Mouse (Mus musculus) embryonic facial prominence, embryonic 15.5 days (tissue): ENCODE data around the gene Kank2. TPM values are rescaled to one million over a fixed set of nuclear protein-coding genes. Genes with fewer than 3 reads are reported as not detected.
"Not testable (repeated sequence)": the region's sequence is repeated elsewhere in the genome, so short reads cannot be mapped to it uniquely, and the experiment has no call there.

Experiments used
- ATAC-seq: fragments of 200-750 bp; cut with Nextera tagmentation; 2 replicates; pipeline ENCODE4 v1.8.0; 2017; ENCODE audit warnings: low read depth, moderate TSS enrichment; ENCODE audit not compliant: insufficient number of reproducible peaks, low FRiP score, low TSS enrichment
- H3K27ac ChIP-seq: fragments of 300-500 bp; sonication (generic); replicated peaks from 2 replicates; pipeline ENCODE4 v1.5.1; 2015; ENCODE audit warnings: mild to moderate bottlenecking, inconsistent platforms
- H3K27me3 ChIP-seq: fragments of 300-500 bp; sonication (generic); 2 replicates; pipeline ENCODE4 v1.6.1; 2015; ENCODE audit warnings: inconsistent platforms
- H3K36me3 ChIP-seq: fragments of 300-500 bp; sonication (generic); 2 replicates; pipeline ENCODE4 v1.6.1; 2015; ENCODE audit warnings: mild to moderate bottlenecking, inconsistent platforms
- H3K4me1 ChIP-seq: fragments of 300-500 bp; sonication (generic); 2 replicates; pipeline ENCODE4 v1.6.1; 2015; ENCODE audit warnings: inconsistent platforms
- H3K4me2 ChIP-seq: fragments of 300-500 bp; sonication (generic); replicated peaks from 2 replicates; pipeline ENCODE4 v1.6.1; 2015; ENCODE audit warnings: mild to moderate bottlenecking, inconsistent platforms
- H3K4me3 ChIP-seq: fragments of 300-500 bp; sonication (generic); replicated peaks from 2 replicates; pipeline ENCODE4 v1.5.1; 2015; ENCODE audit warnings: mild to moderate bottlenecking, inconsistent platforms
- H3K9ac ChIP-seq: fragments of 300-500 bp; sonication (generic); 2 replicates; pipeline ENCODE4 v1.6.1; 2015; ENCODE audit warnings: inconsistent platforms
- H3K9me3 ChIP-seq: fragments of 300-500 bp; sonication (generic); replicated peaks from 2 replicates; pipeline ENCODE4 v1.6.1; 2016; ENCODE audit warnings: inconsistent platforms
- WGBS: fragments of 180-500 bp; shearing (Covaris S2); methylation state at CpG from one replicate; pipeline ENCODE4 v1.1.7; 2015; 5-methylcytosine and 5-hydroxymethylcytosine counted together
- polyA plus RNA-seq: library from polyadenylated mRNA; unstranded; fragments of >200 nt; fragmentation: Nextera tagmentation; extraction: Ambion mirVana; gene quantifications from 2 replicates; pipeline ENCODE4 v1.2.1, GENCODE M21; 2015

Kank2 gene
- polyA plus RNA-seq, 1 experiment from 2014 or later, result 26.2 TPM

DNA sequence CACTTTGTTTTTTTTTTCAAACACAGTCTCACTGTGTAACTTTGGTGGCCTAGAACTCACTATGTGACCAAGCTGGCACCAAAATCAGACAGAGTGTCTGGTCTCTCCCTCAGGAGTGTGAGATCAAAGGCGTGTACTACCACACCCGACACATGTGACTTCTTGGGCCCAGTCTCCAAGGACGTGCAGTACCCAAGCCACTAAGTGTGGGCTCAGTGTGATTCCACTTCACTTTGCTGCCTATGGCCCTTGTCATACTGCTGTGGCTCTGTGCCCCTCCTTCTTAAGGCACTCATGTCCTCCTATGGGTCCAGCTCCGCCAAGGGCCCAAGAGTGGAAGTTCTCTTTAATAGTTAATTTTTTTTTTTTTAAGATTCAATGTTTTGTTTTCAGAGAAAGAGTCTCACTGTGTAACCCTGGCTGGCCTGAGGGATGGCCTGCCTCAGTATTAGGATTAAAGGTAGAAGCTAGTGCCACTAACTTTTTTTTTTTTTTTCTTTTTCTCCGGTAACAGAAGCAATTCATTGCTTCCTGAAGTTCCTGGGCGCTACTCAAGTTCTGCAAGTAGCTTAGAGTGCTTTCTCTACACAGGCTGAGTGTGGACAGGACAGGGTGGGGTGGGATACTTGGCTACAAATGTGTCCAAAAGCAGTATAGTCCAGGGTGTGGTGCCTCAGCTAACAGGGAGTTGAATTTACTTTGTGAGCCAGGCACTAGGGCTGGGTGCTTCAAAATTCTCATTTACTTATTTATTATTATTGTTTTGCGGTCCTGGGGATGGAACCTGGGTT is 13.8 kb downstream of the Kank2 start:
- Histone ChIP-seq H3K27ac (no peak overlapping the region), H3K9ac (no peak overlapping the region), H3K36me3 (peaks cover 77% of the 10 kb centered on the region), H3K4me2 (no peak overlapping the region), H3K9me3 (no peaks in the 10 kb centered on the region), H3K4me3 (no peak overlapping the region), H3K27me3 (no peaks in the 10 kb centered on the region), H3K4me1 (peaks cover 22% of the 10 kb centered on the region)
- 81% methylated on average over 7 of the region's 7 CpGs for WGBS
- no peak for ATAC-seq

DNA sequence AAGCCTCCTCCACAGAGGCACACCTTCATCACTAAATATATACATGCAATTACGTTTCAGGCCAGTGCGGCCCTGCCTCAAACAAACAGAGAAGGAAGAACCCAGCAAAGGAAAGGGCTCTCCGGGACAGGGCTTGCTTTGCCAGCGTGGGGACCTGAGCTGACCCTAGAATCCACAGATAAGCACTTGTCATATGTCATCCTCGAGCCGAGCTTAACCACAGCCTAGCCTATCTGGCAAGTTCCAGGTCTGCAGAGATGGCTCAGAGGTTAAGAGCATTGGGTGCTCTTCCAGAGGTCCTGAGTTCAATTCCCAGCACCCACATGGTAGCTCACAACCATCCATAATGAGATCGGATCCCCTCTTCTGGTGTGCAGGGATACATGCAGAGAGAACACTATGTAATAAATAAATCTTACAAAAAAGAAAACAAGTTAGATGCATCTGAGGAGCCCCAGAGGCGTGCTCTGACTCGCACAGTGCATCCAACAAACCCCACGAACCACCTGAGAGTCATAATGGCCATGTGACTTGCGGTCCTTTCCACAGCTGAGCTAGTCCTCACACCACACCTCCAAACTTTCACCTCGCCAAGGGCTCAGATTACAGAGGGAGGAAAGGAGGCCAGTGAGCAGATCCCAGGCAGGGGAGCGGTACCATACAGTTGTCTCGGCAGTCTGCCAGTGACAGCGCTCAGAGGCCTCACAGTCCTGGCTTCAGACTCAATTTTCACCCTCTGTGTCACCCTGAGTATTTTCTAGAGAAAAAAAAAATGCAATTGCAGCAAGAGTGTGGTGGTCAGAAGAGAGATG is 16.7 kb downstream of the Kank2 start:
- Histone ChIP-seq H3K27me3 (no peaks in the 10 kb centered on the region), H3K4me1 (peaks cover 4% of the 10 kb centered on the region), H3K27ac (no peak overlapping the region), H3K4me2 (no peak overlapping the region), H3K9ac (no peak overlapping the region), H3K9me3 (no peaks in the 10 kb centered on the region), H3K36me3 (peaks cover 83% of the 10 kb centered on the region), H3K4me3 (no peak overlapping the region)
- peak; percentile 73 for ATAC-seq
- 71% methylated on average over 15 of the region's 15 CpGs for WGBS

DNA sequence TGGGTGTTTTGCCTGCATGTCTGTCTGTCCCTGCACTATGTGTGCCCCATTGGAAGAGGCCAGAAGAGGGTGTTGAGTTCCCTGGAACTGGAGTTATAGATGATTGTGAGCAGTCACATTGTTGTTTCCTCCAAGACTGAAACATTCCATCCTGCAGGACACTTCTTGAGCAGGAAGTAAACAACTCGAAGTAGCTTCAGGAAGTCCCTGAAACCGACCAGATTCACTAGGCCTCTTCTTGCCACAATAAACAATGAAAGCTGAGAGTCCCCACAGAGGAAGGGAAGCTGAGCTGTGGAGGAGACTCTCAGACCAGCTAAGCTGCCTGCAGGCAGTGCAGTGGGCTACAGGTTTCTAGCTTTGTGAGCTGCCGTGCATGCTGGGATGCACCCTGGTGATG is 20.8 kb downstream of the Kank2 start:
- no peaks in the 10 kb centered on the region for H3K27me3 ChIP-seq
- ATAC-seq, result no peak
- H3K4me3 ChIP-seq, result no peak overlapping the region
- H3K9ac ChIP-seq, result no peak overlapping the region
- no peak overlapping the region for H3K4me2 ChIP-seq
- peaks cover 87% of the 10 kb centered on the region for H3K36me3 ChIP-seq
- H3K9me3 ChIP-seq, result no peaks in the 10 kb centered on the region
- H3K27ac ChIP-seq, result no peak overlapping the region
- H3K4me1 ChIP-seq, result peaks cover 3% of the 10 kb centered on the region; the same call in 1 of the 2 replicates
- WGBS, result 88% methylated on average over 3 of the region's 3 CpGs

DNA sequence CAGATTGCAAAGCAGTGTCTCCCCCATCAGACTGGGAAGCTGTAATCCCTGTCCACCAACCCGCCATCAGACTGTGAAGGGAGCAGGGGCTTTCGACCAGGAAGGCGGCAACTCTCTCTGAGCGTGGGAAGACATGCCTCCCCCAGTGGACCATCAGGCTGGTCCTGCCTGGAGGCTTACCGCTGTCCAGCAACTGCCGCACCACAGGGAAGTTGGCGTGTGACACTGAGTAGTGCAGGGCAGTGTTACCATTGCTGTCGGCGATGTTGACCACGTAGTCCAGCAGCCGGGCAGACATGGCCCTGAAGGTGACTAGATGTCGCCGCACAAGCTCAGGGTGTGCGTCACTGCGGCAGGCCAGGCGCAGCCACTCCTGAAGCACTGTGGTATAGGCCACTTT is 24.2 kb downstream of the Kank2 start:
- H3K9me3 ChIP-seq, result no peaks in the 10 kb centered on the region
- peaks cover 7% of the 10 kb centered on the region for H3K4me1 ChIP-seq
- H3K27me3 ChIP-seq, result no peaks in the 10 kb centered on the region
- no peak overlapping the region for H3K9ac ChIP-seq
- no peak overlapping the region for H3K4me3 ChIP-seq
- peaks cover 82% of the 10 kb centered on the region for H3K36me3 ChIP-seq
- 0 out of 2 replicates have a peak overlapping the region, but pooled peaks have one; percentile 2 for H3K27ac ChIP-seq
- no peak for ATAC-seq
- no peak overlapping the region for H3K4me2 ChIP-seq
- 86% methylated on average over 16 of the region's 16 CpGs for WGBS

DNA sequence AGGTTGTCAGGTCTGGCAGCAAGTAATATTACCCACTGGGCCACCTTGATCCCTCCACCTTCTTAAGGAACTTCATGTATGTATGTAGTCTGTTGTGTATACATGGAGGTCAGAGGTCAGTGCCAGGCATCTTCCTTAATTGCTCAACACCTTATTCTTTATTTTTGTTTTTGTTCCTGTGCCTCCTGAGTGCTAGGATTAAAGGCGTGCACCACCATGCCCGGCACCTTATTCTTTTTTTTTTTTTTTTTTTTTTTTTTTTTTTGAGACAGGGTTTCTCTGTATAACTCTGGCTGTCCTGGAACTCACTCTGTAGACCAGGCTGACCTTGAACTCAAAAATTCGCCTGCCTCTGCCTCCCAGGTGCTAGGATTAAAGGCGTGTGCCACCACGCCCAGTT is 25.1 kb downstream of the Kank2 start:
- not testable (repeated sequence) for H3K27me3 ChIP-seq, H3K9me3 ChIP-seq, H3K4me2 ChIP-seq, H3K4me3 ChIP-seq, H3K27ac ChIP-seq, H3K9ac ChIP-seq, ATAC-seq
- Histone ChIP-seq H3K4me1 (peaks cover 16% of the 10 kb centered on the region), H3K36me3 (peaks cover 76% of the 10 kb centered on the region)
- 67% methylated on average over 5 of the region's 5 CpGs for WGBS

DNA sequence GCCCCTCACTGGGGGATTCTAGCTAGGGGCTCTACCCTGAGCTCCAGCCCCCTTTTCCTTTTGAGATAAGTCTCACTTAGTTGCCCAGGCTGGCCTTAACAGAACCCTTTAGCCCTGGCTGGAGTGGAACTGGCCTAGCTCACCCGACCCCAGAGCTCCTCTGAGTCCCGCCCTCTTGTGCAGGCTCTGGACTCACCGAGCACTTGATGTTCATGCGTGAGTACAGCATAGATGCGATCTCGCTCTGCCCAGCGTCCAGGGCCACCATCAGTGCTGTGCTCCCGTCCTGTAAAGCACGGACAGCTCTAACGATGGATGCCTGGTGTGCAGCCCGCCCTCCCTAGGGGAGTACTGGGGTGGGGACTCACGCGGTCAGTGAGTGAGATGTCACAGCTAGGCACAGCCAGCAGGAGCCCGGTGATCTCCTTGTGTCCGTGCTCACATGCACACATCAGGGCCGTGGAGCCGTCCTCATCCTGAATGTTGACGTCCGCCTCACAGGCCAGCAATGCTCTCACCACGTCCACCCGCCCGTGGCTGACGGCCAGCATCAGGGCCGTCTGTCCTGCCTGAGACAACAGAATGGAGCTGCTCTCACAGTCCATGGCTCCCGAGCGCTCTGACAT is 28.9 kb downstream of the Kank2 start:
- Histone ChIP-seq H3K4me3 (no peak overlapping the region), H3K9ac (no peak overlapping the region), H3K27me3 (no peaks in the 10 kb centered on the region), H3K27ac (peak overlapping the region; percentile 90), H3K36me3 (peaks cover 46% of the 10 kb centered on the region), H3K9me3 (no peaks in the 10 kb centered on the region), H3K4me1 (peaks cover 32% of the 10 kb centered on the region), H3K4me2 (no peak overlapping the region)
- no peak for ATAC-seq
- 77% methylated on average over 26 of the region's 26 CpGs for WGBS

DNA sequence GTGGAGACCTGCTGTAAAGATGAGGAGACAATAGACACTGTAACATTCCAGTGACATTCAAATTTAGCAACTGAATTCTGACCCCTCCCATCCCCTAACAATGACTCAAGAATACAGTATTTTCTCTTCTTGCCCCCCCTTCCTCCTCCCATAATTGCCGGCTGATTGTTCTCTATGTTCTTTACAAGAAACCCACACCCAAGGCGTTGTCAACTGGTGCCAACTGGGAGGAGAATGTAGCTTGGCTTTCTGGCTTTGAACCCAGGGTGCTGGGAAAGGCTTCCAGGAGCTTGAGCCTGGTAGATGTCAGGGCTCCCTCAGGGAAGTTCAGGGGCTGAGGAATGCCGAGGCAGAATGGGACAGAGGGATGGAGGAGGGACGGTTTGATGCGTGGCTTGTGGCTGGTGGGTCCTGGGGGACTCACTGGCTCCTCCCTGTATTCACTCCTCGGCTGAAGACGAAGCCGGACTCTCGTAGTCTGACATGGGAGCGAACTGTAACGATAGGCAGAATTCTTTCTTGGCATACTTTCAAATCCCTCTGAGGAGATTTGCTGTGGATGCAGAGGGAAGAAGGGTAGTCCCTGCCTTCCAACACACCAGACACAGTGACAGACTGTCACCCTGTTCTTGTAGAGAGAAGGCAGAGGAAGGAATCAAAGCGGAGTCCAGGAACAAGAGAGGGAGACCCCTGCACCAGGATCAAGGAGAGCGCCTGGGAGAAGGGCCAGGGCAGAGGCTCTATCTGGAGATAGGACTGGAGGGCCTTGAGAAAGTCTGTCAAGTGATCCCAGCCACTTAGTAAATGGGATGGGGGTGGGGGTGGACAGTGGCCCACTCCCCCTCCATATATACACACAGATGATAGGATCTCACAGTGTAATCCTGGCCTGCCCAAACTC is 29.8 kb downstream of the Kank2 start:
- Histone ChIP-seq H3K4me2 (peak overlapping the region; percentile 22), H3K9ac (0 out of 2 replicates have a peak overlapping the region, but pooled peaks have one; percentile 9)

DNA sequence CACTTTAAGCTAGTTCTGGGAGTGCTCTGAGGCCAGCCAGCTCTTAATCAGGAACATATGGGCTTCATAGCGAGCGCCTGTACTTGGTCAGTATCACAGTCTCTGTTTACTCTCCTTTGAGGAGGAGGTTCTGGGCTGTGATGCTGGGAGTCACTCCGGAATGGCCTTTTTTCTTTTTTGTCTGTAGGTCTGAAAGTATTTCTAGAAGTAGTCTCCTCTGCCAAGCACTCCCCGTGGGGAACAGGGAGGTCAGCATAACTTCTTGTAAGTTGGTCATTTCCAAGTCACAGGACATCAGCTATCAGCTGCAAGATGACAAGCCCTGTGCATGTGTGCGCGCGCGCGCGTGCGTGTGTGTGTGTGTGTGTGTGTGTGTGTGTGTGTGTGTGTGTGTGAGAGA is 30.6 kb downstream of the Kank2 start:
- WGBS, result 36% methylated on average over 11 of the region's 11 CpGs
- ATAC-seq, result peak; percentile 84
- no peaks in the 10 kb centered on the region for H3K9me3 ChIP-seq
- peaks cover 29% of the 10 kb centered on the region for H3K36me3 ChIP-seq
- peak overlapping the region; percentile 90 for H3K27ac ChIP-seq
- no peaks in the 10 kb centered on the region for H3K27me3 ChIP-seq
- H3K4me1 ChIP-seq, result peaks cover 32% of the 10 kb centered on the region
- peak overlapping the region; percentile 22 for H3K4me2 ChIP-seq
- H3K9ac ChIP-seq, result no peak overlapping the region
- no peak overlapping the region for H3K4me3 ChIP-seq

More for the DNA sequence above, 29.8 kb downstream of the Kank2 start:
- Histone ChIP-seq H3K36me3 (peaks cover 37% of the 10 kb centered on the region), H3K9me3 (no peaks in the 10 kb centered on the region), H3K27ac (peak overlapping the region; percentile 90), H3K4me3 (0 out of 2 replicates have a peak overlapping the region, but pooled peaks have one; percentile 4), H3K4me1 (peaks cover 32% of the 10 kb centered on the region), H3K27me3 (no peaks in the 10 kb centered on the region)
- WGBS, result 33% methylated on average over 13 of the region's 13 CpGs
- ATAC-seq, result no peak; the same call in 1 of the 2 replicates

DNA sequence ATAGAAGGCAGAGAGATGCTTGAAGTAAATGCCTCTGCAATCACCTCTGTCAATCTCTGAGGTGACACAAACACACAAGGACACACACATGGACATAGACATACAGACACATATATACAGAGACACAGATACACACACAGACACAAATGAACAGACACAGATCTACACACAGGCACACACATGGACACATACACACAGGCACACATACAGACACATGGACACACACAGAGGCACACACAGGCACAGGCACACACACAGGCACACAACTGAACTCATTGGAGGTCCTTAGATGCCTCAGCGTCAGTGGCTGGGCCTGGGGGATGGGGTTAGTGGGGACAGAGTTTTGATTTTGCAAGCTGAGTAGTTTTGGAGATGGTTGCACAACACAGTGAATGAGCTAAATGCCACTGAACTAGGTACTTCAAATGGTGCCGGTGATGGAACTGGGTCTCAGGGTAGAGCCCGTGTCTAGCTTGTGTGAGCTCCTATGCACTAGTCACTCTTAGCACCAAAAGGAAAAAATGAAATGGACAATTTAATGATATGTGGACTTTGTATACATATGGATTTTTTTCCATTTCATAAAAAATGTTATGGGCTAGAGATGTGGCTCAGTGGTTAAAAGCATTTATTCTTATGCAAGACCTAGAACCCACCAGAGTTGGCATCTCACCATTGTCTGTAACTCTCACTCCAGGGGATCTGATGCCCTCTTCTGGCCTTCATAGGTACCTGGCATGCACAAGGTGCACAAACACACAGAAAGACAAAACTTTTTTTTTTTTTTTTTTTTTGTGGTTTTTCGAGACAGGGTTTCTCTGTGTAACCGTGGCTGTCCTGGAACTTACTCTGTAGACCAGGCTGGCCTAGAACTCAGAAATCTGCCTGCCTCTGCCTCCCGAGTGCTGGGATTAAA is 34.2 kb downstream of the Kank2 start:
- Histone ChIP-seq H3K9me3 (no peaks in the 10 kb centered on the region), H3K27me3 (no peaks in the 10 kb centered on the region), H3K9ac (no peak overlapping the region), H3K27ac (no peak overlapping the region), H3K4me2 (no peak overlapping the region), H3K36me3 (peaks cover 4% of the 10 kb centered on the region), H3K4me1 (peaks cover 38% of the 10 kb centered on the region), H3K4me3 (no peak overlapping the region)
- 91% methylated on average over 6 of the region's 6 CpGs for WGBS
- ATAC-seq, result no peak

DNA sequence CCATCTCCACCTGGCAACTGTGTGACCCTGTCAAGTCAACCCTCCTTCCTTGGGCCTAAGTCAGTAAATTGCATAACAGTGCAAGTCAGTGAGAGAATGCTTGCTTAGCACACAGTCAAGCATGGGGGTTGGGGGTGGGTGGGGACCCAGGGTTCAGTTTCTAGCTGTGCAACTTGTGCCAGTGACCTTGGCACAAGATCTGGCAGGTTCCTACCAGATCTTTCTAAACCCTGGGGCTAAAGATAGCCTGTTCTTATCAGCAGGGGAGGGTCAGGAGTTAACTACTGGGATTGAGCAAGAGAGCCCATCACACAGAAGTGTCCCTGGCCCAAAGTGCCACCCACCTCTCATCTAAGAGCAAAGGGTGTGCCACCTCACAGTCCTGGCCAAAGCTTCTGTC is 36.4 kb downstream of the Kank2 start:
- H3K4me1 ChIP-seq, result peaks cover 25% of the 10 kb centered on the region
- H3K9me3 ChIP-seq, result no peaks in the 10 kb centered on the region
- H3K27me3 ChIP-seq, result no peaks in the 10 kb centered on the region
- H3K36me3 ChIP-seq, result no peaks in the 10 kb centered on the region; the same call in 1 of the 2 replicates
- ATAC-seq, result no peak
- H3K4me3 ChIP-seq, result no peak overlapping the region
- H3K9ac ChIP-seq, result no peak overlapping the region
- H3K4me2 ChIP-seq, result no peak overlapping the region
- no peak overlapping the region for H3K27ac ChIP-seq
